Mouse (Mus musculus): ENCODE results near the gene Tmpo. TPM values are rescaled to one million over a fixed set of nuclear protein-coding genes. Genes with fewer than 3 reads are reported as not detected.

The Tmpo gene
- polyA plus RNA-seq, 1 experiment from 2014 or later: 401 TPM

DNA sequence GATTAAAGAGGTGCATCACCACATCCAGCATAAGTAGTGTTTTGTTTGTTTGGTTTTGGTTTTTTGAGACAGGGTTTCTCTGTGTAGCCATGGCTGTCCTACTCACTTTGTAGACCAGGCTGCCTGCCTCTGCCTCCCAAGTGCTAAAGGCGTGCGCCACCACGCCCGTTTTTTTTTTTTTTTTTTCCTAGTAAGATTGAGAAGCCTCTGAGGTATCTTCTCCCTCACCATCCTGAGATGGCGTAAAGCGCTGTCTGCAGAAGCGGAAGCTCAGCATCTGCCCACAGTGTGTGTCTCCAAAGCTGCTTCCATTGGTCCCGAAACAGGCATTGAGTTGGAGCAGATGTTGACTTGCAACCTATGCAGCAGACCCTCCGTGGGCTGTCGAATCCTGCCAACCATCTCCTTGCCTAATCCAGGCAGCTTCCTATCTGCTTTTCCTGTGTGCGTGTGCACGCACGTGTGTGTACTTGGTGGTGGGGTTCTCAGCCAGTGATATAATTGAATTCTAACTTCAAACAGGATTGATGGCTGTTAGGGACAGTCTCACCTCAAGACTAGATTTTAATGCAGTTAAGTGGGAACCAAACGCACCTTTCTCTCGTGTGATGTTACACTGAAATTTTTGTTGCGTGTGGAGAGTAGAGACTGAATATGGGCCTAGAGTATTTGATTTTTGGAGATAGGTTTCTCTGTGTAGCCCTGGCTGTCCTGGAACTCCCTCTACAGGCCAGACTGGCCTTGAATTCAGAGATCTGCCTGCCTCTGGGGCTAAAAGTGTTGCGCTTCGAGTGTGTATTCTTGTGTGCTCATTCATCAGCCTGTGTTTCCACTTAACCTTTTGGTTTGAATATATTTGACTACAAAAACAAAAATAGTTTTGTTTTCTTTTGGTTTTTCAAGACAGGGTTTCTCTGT, 37.5 kb downstream of the Tmpo start:
- no peak overlapping the region for H3K4me3 ChIP-seq (ENCODE audit: low read depth, low read length)

DNA sequence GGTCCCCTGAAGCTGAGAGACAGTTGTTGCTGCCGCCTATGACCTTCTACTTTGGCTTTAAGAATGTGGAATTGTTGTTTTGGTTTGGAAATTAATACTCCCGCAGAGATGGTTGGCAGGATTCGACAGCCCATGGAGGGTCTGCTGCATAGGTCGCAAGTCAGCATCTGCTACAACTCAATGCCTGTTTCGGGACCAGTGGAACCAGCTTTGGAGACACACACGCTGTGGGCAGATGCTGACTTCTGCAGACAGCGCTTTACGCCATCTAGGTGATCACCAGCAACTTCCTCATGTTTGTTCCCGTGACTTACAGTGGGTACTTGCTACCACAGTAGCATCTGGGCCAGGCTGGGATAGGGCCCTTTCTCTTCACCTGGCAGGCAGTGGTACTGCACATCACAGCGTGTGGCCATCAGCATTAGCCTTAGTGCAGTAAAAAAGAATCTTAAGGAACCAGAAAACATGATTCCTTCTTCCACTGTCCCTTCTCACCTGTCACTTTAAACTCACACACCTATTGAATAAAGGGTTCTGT, 38.4 kb downstream of the Tmpo start:
- Histone ChIP-seq H3K36me3 (replicated peaks; ENCODE audit: control insufficient read depth, insufficient read depth, low read depth, low read length) (peaks cover 2% of the 10 kb centered on the region; the same call in 1 of the 2 replicates), H3K27me3 (ENCODE audit: control insufficient read depth, insufficient read depth, low read length) (no peaks in the 10 kb centered on the region), H3K9ac (replicated peaks; ENCODE audit: low read length) (no peak overlapping the region), H3K27ac (replicated peaks; ENCODE audit: low read depth, low read length) (no peak overlapping the region), H3K9me3 (replicated peaks; ENCODE audit: control insufficient read depth, low read length) (no peaks in the 10 kb centered on the region), H3K4me3 (ENCODE audit: low read depth, low read length) (no peak overlapping the region), H3K4me2 (ENCODE audit: low read depth, low read length) (no peak overlapping the region), H3K4me1 (ENCODE audit: control insufficient read depth, insufficient read depth, low read length) (no peaks in the 10 kb centered on the region)
- DNase-seq (ENCODE audit: low spot score): no peak
- WGBS: 60% methylated on average over 10 of the region's 10 CpGs
- ATAC-seq (replicated peaks; ENCODE audit: insufficient number of reproducible peaks, low FRiP score, low TSS enrichment, low read depth): 0 out of 2 replicates have a peak, but pooled peaks have one; percentile 24

More for the DNA sequence above, 37.5 kb downstream of the Tmpo start:
- 80% methylated on average over 18 of the region's 18 CpGs for WGBS
- peaks cover 5% of the 10 kb centered on the region; the same call in 1 of the 2 replicates for H3K36me3 ChIP-seq (replicated peaks; ENCODE audit: control insufficient read depth, insufficient read depth, low read depth, low read length)
- ATAC-seq (replicated peaks; ENCODE audit: insufficient number of reproducible peaks, low FRiP score, low TSS enrichment, low read depth) (no peak), DNase-seq (ENCODE audit: low spot score) (no peak)
- no peak overlapping the region for H3K27ac ChIP-seq (replicated peaks; ENCODE audit: low read depth, low read length)
- H3K9me3 ChIP-seq (replicated peaks; ENCODE audit: control insufficient read depth, low read length): no peaks in the 10 kb centered on the region
- no peaks in the 10 kb centered on the region for H3K4me1 ChIP-seq (ENCODE audit: control insufficient read depth, insufficient read depth, low read length)
- H3K4me2 ChIP-seq (ENCODE audit: low read depth, low read length): no peak overlapping the region
- H3K27me3 ChIP-seq (ENCODE audit: control insufficient read depth, insufficient read depth, low read length): no peaks in the 10 kb centered on the region
- no peak overlapping the region for H3K9ac ChIP-seq (replicated peaks; ENCODE audit: low read length)

DNA sequence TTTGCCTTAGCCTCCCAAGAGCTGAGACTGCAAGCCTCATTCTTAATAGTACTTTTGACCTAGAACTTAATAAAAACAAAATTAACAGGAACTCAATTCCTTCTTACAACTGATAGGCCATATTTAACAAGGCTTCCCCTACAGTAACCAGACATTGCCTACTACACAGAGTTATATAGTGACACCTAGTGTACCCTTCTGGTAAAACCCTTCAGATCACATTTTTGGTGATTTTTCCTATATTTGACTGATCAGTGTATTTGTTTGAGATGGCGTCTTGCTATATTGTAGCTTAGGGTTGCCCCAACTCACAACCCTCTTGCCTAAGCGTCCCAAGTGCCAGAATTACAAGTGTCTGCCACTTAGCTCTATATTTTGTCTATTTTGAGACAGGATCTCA, 39.6 kb downstream of the Tmpo start:
- no peak overlapping the region for H3K4me3 ChIP-seq (ENCODE audit: low read depth, low read length)
- ATAC-seq (replicated peaks; ENCODE audit: insufficient number of reproducible peaks, low FRiP score, low TSS enrichment, low read depth) (no peak), DNase-seq (ENCODE audit: low spot score) (peak; percentile 78)
- H3K36me3 ChIP-seq (replicated peaks; ENCODE audit: control insufficient read depth, insufficient read depth, low read depth, low read length): peaks cover 2% of the 10 kb centered on the region; the same call in 1 of the 2 replicates
- H3K27me3 ChIP-seq (ENCODE audit: control insufficient read depth, insufficient read depth, low read length): no peaks in the 10 kb centered on the region
- no peak overlapping the region for H3K9ac ChIP-seq (replicated peaks; ENCODE audit: low read length)
- H3K4me2 ChIP-seq (ENCODE audit: low read depth, low read length): no peak overlapping the region
- no peaks in the 10 kb centered on the region for H3K9me3 ChIP-seq (replicated peaks; ENCODE audit: control insufficient read depth, low read length)
- WGBS: 43% methylated on average over 2 of the region's 2 CpGs
- H3K4me1 ChIP-seq (ENCODE audit: control insufficient read depth, insufficient read depth, low read length): no peaks in the 10 kb centered on the region
- no peak overlapping the region for H3K27ac ChIP-seq (replicated peaks; ENCODE audit: low read depth, low read length)

DNA sequence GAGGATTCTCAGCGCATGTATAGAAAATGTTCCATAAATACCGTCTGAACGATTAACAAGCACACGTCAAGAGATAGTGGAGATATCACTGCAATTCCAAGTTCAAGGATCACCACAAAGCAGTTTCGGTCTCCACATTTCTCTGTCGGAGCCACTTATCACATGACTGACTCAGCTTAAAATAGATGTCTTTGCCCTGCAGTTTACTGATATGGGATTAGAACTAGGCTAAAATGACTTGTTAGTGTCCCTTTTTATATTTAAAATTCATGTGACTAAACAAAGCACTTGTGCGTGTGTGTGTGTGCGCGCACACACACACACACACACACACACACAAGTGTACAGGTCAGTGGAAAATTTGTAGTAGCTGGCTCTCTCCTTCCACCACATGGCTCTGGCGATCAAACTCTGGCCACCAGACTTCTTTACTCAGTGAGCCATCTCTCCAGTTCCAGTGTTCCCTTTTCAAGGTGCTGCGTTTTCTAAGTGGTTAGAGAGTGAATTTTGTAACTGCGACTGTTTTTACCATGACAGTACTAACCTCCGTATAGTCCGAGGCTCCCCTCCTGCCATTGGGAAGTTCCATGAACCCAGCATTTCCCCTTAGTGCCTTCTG, 41.9 kb downstream of the Tmpo start:
- no peaks in the 10 kb centered on the region for H3K27me3 ChIP-seq (ENCODE audit: control insufficient read depth, insufficient read depth, low read length)
- WGBS: 90% methylated on average over 14 of the region's 14 CpGs
- DNase-seq (ENCODE audit: low spot score) (no peak), ATAC-seq (replicated peaks; ENCODE audit: insufficient number of reproducible peaks, low FRiP score, low TSS enrichment, low read depth) (no peak)
- no peak overlapping the region for H3K27ac ChIP-seq (replicated peaks; ENCODE audit: low read depth, low read length)
- H3K4me3 ChIP-seq (ENCODE audit: low read depth, low read length): no peak overlapping the region
- no peaks in the 10 kb centered on the region for H3K36me3 ChIP-seq (replicated peaks; ENCODE audit: control insufficient read depth, insufficient read depth, low read depth, low read length)
- no peak overlapping the region for H3K9ac ChIP-seq (replicated peaks; ENCODE audit: low read length)
- no peaks in the 10 kb centered on the region for H3K4me1 ChIP-seq (ENCODE audit: control insufficient read depth, insufficient read depth, low read length)
- no peaks in the 10 kb centered on the region for H3K9me3 ChIP-seq (replicated peaks; ENCODE audit: control insufficient read depth, low read length)
- H3K4me2 ChIP-seq (ENCODE audit: low read depth, low read length): no peak overlapping the region

DNA sequence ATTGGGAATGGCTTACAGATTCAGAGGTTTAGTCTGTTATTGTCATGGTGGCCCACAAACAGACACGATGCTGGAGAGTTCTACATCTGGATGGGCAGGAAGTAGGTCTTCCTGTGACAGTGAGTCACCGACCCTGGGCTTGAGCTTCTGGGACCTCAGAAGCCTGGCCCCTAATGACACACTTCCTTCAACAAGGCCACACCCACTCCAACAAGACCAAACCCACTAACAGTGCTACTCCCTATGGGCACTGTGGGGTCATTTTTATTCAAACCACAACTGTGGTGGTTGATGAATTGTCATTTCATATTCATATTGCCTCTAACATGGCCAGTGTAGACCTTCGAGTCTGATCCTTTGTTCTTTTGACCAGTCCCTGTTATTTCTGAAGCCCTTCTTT, 42.8 kb downstream of the Tmpo start:
- no peak overlapping the region for H3K9ac ChIP-seq (replicated peaks; ENCODE audit: low read length)
- H3K36me3 ChIP-seq (replicated peaks; ENCODE audit: control insufficient read depth, insufficient read depth, low read depth, low read length): no peaks in the 10 kb centered on the region
- ATAC-seq (replicated peaks; ENCODE audit: insufficient number of reproducible peaks, low FRiP score, low TSS enrichment, low read depth): no peak
- H3K4me2 ChIP-seq (ENCODE audit: low read depth, low read length): no peak overlapping the region
- H3K27ac ChIP-seq (replicated peaks; ENCODE audit: low read depth, low read length): no peak overlapping the region
- no peaks in the 10 kb centered on the region for H3K9me3 ChIP-seq (replicated peaks; ENCODE audit: control insufficient read depth, low read length)
- no peaks in the 10 kb centered on the region for H3K4me1 ChIP-seq (ENCODE audit: control insufficient read depth, insufficient read depth, low read length)
- no peaks in the 10 kb centered on the region for H3K27me3 ChIP-seq (ENCODE audit: control insufficient read depth, insufficient read depth, low read length)
- no peak for DNase-seq (ENCODE audit: low spot score)
- WGBS: 66% methylated on average over 3 of the region's 3 CpGs
- no peak overlapping the region for H3K4me3 ChIP-seq (ENCODE audit: low read depth, low read length)

DNA sequence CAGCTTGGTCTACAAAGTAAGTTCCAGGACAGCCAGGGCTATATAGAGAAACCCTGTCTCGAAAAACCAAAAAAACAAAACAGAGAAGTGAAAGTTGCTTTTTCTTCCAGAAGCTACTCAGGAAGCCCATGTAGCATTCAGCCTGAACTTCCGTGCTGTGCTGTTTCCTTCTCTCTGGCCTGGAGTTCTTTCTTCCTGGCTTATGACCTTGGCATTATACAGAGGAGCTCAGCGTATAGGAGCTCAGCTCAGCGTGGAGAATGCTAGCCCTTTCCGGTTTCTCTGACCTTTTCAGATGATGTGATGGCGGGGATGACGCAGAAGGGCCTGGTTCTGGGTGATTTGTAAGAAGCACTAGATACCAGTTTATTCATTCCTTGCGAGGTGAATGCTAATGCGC, 43.7 kb downstream of the Tmpo start:
- no peaks in the 10 kb centered on the region for H3K4me1 ChIP-seq (ENCODE audit: control insufficient read depth, insufficient read depth, low read length)
- H3K4me3 ChIP-seq (ENCODE audit: low read depth, low read length): no peak overlapping the region
- WGBS: 84% methylated on average over 9 of the region's 9 CpGs
- no peak overlapping the region for H3K9ac ChIP-seq (replicated peaks; ENCODE audit: low read length)
- no peak overlapping the region for H3K4me2 ChIP-seq (ENCODE audit: low read depth, low read length)
- no peak for DNase-seq (ENCODE audit: low spot score)
- H3K27me3 ChIP-seq (ENCODE audit: control insufficient read depth, insufficient read depth, low read length): no peaks in the 10 kb centered on the region
- no peak overlapping the region for H3K27ac ChIP-seq (replicated peaks; ENCODE audit: low read depth, low read length)
- H3K9me3 ChIP-seq (replicated peaks; ENCODE audit: control insufficient read depth, low read length): no peaks in the 10 kb centered on the region
- no peaks in the 10 kb centered on the region for H3K36me3 ChIP-seq (replicated peaks; ENCODE audit: control insufficient read depth, insufficient read depth, low read depth, low read length)
- no peak for ATAC-seq (replicated peaks; ENCODE audit: insufficient number of reproducible peaks, low FRiP score, low TSS enrichment, low read depth)

DNA sequence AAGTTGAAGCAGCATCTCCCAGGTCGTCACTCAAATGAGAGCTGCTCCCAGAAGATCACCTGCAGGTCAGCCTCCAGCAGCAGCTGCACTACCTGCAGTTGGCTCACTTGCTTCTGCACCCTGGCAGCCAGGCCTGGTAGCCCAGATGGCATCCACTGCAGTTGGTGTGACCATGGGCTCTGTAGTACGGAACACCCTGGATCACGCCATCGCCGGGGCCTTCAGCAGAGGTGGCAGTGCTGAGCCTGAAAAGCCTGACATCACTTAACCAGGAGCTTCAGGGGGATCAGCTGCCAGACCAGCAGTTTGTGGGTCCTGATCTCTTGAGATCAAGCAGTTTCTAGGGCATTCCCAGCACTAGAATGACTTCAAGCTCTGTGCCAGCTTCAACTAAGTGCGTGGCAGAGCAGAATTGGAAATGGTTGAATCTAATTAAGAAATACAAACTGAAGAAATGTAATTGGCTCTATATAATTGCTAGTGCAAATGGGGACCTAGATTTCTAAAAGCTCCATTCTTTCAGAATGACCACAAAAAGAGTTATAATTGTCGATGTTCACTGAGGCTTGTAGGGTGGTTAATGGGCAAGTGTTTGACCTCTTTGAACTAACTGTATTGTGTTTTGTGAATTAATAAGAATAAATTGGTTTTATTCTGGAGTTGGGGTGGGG, 45.7 kb downstream of the Tmpo start:
- Histone ChIP-seq H3K4me3 (ENCODE audit: low read depth, low read length) (no peak overlapping the region), H3K27ac (replicated peaks; ENCODE audit: low read depth, low read length) (no peak overlapping the region), H3K9ac (replicated peaks; ENCODE audit: low read length) (no peak overlapping the region), H3K27me3 (ENCODE audit: control insufficient read depth, insufficient read depth, low read length) (no peaks in the 10 kb centered on the region), H3K4me2 (ENCODE audit: low read depth, low read length) (no peak overlapping the region), H3K4me1 (ENCODE audit: control insufficient read depth, insufficient read depth, low read length) (no peaks in the 10 kb centered on the region), H3K36me3 (replicated peaks; ENCODE audit: control insufficient read depth, insufficient read depth, low read depth, low read length) (no peaks in the 10 kb centered on the region), H3K9me3 (replicated peaks; ENCODE audit: control insufficient read depth, low read length) (no peaks in the 10 kb centered on the region)
- ATAC-seq (replicated peaks; ENCODE audit: insufficient number of reproducible peaks, low FRiP score, low TSS enrichment, low read depth) (no peak), DNase-seq (ENCODE audit: low spot score) (no peak)
- 89% methylated on average over 7 of the region's 7 CpGs for WGBS

All from embryonic facial prominence, embryonic 11.5 days (tissue).